Mouse (Mus musculus) erythroblast, embryonic 14.5 days (primary cell): Measurements from ENCODE around the gene Vmn2r8.

Experiments used
- GATA1 ChIP-seq: IDR thresholded peaks from 2 replicates; pipeline ENCODE4 v1.6.1; 2012; ENCODE audit warnings: low read length, inconsistent platforms, mixed read lengths
- TAL1 ChIP-seq: IDR thresholded peaks from 3 replicates; pipeline ENCODE4 v1.6.1; 2012; ENCODE audit warnings: low read length, inconsistent platforms, mixed read lengths

GRCm38 (mm10) chr5:108823276-108823675 lies 14.6 kb upstream of the Vmn2r8 start:
- TF ChIP-seq TAL1: no peak
- TF ChIP-seq GATA1: no peak
